Mouse (Mus musculus): ENCODE measurements at regions not wholly inside any gene's neighbourhood (a gene's known extent, or its start where the extent isn't known, plus 50 kb on each side); places are given as distances from the start of the nearest gene placed in this dataset.

DNA sequence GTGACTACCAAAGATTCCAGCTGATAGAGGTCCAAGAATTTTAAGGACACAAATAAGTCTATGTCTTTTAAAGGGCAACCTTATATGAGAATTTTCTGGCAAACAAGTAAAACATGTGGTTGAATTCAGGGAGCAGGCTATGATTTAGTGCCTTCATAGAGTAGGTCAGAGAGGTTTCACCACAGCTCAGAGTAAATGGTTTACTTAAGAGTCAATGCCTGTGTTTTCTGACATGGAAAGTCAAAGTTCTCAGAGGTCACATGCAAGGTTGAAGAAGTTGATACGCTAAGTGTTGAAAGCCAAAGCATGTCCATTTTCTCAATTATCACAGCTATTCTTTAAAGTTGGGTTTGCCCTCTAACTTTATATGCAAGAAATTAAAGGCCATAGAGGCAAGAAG lies 425.7 kb upstream of the Nrsn1 start:
- TF ChIP-seq CTCF (IDR thresholded peaks at IDR 0.05; ENCODE audit: control insufficient read depth, insufficient read depth, insufficient replicate concordance, low read depth, low read length) (no peak), POLR2A (IDR thresholded peaks at IDR 0.05; ENCODE audit: control insufficient read depth, low read depth, low read length) (no peak)
